Mouse (Mus musculus) embryonic facial prominence, embryonic 14.5 days (tissue): ENCODE measurements around the gene Rimklb. TPM values are rescaled to one million over a fixed set of nuclear protein-coding genes. Genes with fewer than 3 reads are reported as not detected.
"Not testable (repeated sequence)": the region's sequence is repeated elsewhere in the genome, so short reads cannot be mapped to it uniquely, and the experiment has no call there.

Source experiments
- ATAC-seq: fragments of 200-750 bp; cut with Nextera tagmentation; 2 replicates; pipeline ENCODE4 v1.8.0; 2017; ENCODE audit warnings: low read depth, moderate number of reproducible peaks, moderate TSS enrichment
- DNase-seq: peaks from one replicate; pipeline ENCODE4 v3.0.0-alpha.2; 2015; ENCODE audit warnings: low spot score
- H3K27ac ChIP-seq: fragments of 300-500 bp; sonication (generic); replicated peaks from 2 replicates; pipeline ENCODE4 v1.5.1; 2014; ENCODE audit warnings: low read depth, mild to moderate bottlenecking, low read length, moderate library complexity
- H3K27me3 ChIP-seq: fragments of 300-500 bp; sonication (generic); replicated peaks from 2 replicates; pipeline ENCODE4 v1.6.1; 2014; ENCODE audit warnings: low read length; ENCODE audit not compliant: control insufficient read depth, insufficient read depth
- H3K36me3 ChIP-seq: fragments of 300-500 bp; sonication (generic); 2 replicates; pipeline ENCODE4 v1.6.1; 2014; ENCODE audit warnings: low read length, mixed read lengths; ENCODE audit not compliant: control insufficient read depth, insufficient read depth
- H3K4me1 ChIP-seq: fragments of 300-500 bp; sonication (generic); 2 replicates; pipeline ENCODE4 v1.6.1; 2014; ENCODE audit warnings: antibody characterized with exemption, low read length; ENCODE audit not compliant: control insufficient read depth, insufficient read depth
- H3K4me2 ChIP-seq: fragments of 300-500 bp; sonication (generic); 2 replicates; pipeline ENCODE4 v1.6.1; 2014; ENCODE audit warnings: low read depth, mild to moderate bottlenecking, low read length, moderate library complexity, mixed read lengths
- H3K4me3 ChIP-seq: fragments of 300-500 bp; sonication (generic); 2 replicates; pipeline ENCODE4 v1.5.1; 2014; ENCODE audit warnings: low read depth, mild to moderate bottlenecking, low read length
- H3K9ac ChIP-seq: fragments of 300-500 bp; sonication (generic); 2 replicates; pipeline ENCODE4 v1.6.1; 2014; ENCODE audit warnings: low read depth, mild to moderate bottlenecking, low read length, moderate library complexity, mixed read lengths
- H3K9me3 ChIP-seq: fragments of 300-500 bp; sonication (generic); 2 replicates; pipeline ENCODE4 v1.6.1; 2016; ENCODE audit warnings: low read length; ENCODE audit not compliant: control insufficient read depth
- WGBS: fragments of 180-500 bp; shearing (Covaris S2); extraction: QIAGEN DNeasy Blood & Tissue Kit; methylation state at CpG from one replicate; pipeline ENCODE4 v1.1.7; 2014; 5-methylcytosine and 5-hydroxymethylcytosine counted together
- polyA plus RNA-seq: library from polyadenylated mRNA; unstranded; fragments of >200 nt; fragmentation: Nextera tagmentation; extraction: Ambion mirVana; gene quantifications from 2 replicates; pipeline ENCODE4 v1.2.1, GENCODE M21; 2014

Gene Rimklb
- polyA plus RNA-seq, 1 experiment from 2014 or later = 10.5 TPM

DNA sequence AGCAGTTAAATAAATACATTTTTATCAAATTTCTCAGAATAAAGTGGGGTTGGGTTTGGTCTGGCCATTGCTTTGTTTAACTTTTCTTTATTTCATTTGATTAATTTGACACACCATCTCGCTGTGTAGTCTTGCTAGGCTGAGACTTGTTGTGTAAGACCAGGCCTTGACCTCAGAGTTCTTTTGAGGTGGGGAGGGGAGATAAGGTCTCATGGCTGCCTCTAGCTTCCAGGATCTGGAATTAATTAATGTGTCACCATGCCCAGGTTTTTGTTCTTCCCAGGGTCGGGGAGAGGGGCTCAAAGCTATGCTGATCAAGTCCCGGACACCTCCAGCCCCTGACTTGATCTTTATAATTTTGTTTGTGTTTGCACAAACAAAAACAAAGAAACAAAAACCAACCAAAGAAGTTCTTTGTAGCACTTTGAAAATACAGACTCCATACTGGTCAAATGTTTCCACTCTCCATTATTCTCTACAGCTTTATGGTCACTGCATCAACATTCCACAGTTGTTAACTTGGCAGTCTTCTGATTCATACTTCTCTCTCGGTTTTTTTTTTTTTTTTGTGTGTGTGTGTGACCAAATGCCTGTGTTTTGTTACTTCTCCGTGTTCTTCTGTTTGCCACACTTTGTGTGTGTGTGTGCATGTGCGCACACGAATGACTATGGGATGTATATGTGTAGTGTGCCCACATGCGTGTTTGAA is 33.1 kb upstream of the Rimklb start:
- Histone ChIP-seq H3K9me3 (no peaks in the 10 kb centered on the region), H3K27ac (no peak overlapping the region), H3K36me3 (no peaks in the 10 kb centered on the region), H3K9ac (no peak overlapping the region), H3K4me1 (no peaks in the 10 kb centered on the region), H3K4me3 (no peak overlapping the region), H3K27me3 (no peaks in the 10 kb centered on the region), H3K4me2 (no peak overlapping the region)
- no peak for ATAC-seq
- DNase-seq = no peak
- WGBS = 57% methylated on average over 8 of the region's 8 CpGs

- WGBS = 76% methylated on average over 11 of the region's 11 CpGs
- DNase-seq = no peak
- Histone ChIP-seq H3K9ac (no peak overlapping the region), H3K27ac (no peak overlapping the region), H3K4me3 (no peak overlapping the region), H3K9me3 (no peaks in the 10 kb centered on the region), H3K36me3 (no peaks in the 10 kb centered on the region), H3K27me3 (no peaks in the 10 kb centered on the region), H3K4me1 (no peaks in the 10 kb centered on the region), H3K4me2 (no peak overlapping the region)
- ATAC-seq = no peak
Measured at GRCm38 (mm10) chr6:122528136-122528535, 29.6 kb upstream of the Rimklb start.

DNA sequence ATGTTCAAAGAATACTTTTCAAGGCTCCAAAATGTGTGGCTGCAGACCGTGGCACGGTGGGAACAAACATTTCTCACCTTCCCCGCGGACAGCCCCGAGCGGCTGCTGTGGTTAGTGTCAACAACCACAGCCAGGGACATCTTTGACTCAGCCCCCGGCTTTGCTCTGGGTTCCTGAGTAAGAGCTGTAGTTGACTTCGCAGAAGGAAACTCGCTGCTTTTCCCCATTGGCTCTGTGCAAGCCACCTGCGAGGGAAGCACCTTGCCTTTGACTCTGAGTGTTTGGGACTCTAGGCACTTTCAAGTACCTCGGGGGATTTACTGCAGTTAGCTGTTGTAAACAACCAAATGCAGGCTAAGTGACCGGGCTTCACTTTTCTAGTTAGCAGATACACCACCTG is 29.0 kb upstream of the Rimklb start:
- Histone ChIP-seq H3K36me3 (no peaks in the 10 kb centered on the region), H3K4me1 (no peaks in the 10 kb centered on the region), H3K27me3 (no peaks in the 10 kb centered on the region), H3K4me3 (no peak overlapping the region), H3K4me2 (no peak overlapping the region), H3K9me3 (no peaks in the 10 kb centered on the region), H3K27ac (no peak overlapping the region), H3K9ac (no peak overlapping the region)
- WGBS = 59% methylated on average over 12 of the region's 12 CpGs
- ATAC-seq (no peak), DNase-seq (no peak)

DNA sequence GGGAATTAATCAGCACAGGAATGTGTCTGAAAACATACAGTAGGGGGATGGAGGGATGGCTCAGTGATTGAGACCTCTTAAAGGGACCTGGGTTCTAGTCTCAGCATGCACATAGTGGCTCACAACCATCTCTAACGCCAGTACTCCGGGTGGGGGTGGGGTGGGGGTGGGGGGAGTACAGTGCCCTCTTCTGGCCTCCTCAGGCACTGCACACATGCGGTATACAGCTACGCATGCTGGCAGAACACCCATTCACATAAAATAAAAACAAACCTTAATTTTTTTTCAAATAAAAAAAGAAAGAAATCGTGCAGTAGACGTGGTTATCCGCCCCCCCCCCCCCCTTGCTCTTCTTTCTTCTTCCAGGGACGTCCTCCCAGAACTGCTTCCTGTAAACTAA is 24.7 kb upstream of the Rimklb start:
- Histone ChIP-seq H3K36me3 (no peaks in the 10 kb centered on the region), H3K4me2 (no peak overlapping the region), H3K27ac (no peak overlapping the region), H3K9me3 (no peaks in the 10 kb centered on the region), H3K9ac (no peak overlapping the region), H3K4me3 (no peak overlapping the region), H3K27me3 (no peaks in the 10 kb centered on the region), H3K4me1 (no peaks in the 10 kb centered on the region)
- DNase-seq = no peak
- no peak for ATAC-seq
- whole genome bisulfite sequencing = 85% methylated on average over 8 of the region's 8 CpGs

- Histone ChIP-seq H3K27me3 (no peaks in the 10 kb centered on the region), H3K9me3 (no peaks in the 10 kb centered on the region), H3K27ac (no peak overlapping the region), H3K4me1 (no peaks in the 10 kb centered on the region), H3K36me3 (no peaks in the 10 kb centered on the region), H3K4me2 (peak overlapping the region; percentile 31; the same call in 1 of the 2 replicates), H3K9ac (peak overlapping the region; percentile 30; the same call in 1 of the 2 replicates), H3K4me3 (no peak overlapping the region)
- peak; percentile 83 for DNase-seq
- ATAC-seq = peak; percentile 76; the same call in 1 of the 2 replicates
- 58% methylated on average over 9 of the region's 9 CpGs for WGBS
Measured at GRCm38 (mm10) chr6:122522595-122522994, 24.0 kb upstream of the Rimklb start.

DNA sequence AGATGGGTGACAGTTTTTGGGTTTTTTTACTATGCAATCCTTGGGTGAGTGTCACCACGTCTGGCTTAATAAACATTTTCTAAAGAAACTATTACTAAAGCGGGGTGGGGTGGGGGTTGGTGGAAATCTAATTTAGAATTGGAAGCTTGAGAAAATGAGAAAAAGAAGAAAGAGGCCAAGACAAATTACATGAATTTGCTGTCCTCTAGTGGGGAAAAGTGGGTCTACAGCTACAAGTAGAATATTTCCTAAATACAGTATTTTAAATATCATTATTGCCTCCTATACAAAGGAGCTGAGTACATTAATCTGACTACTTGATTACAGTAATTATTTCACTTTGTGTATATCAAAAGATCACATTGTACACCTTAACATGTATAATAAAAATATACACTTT is 20.8 kb upstream of the Rimklb start:
- DNase-seq = peak; percentile 48
- 15% methylated on average over 2 of the region's 2 CpGs for WGBS
- Histone ChIP-seq H3K9me3 (no peaks in the 10 kb centered on the region), H3K9ac (no peak overlapping the region), H3K36me3 (no peaks in the 10 kb centered on the region), H3K27me3 (no peaks in the 10 kb centered on the region), H3K4me1 (no peaks in the 10 kb centered on the region), H3K4me3 (no peak overlapping the region), H3K27ac (no peak overlapping the region), H3K4me2 (no peak overlapping the region)
- no peak for ATAC-seq

DNA sequence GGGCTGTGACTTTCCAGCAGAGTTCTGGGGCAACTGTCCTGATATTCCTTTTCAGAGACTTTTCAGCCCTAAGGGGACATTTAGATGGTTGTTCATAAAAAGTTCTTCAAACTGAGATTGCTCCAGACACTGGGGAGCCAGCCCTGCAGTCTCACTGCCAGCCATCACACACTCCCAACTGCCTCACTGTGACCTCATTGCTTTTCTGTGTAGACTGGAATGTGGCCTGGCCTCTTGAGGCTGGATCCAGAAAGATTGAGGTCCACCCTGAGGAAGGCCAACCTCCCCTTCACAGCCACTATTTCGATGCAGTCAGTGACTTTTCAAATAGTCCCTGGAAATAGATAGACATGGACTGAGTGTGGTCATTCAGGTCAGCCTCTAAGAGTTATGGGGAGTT is 19.1 kb upstream of the Rimklb start:
- Histone ChIP-seq H3K27me3 (no peaks in the 10 kb centered on the region), H3K4me2 (no peak overlapping the region), H3K4me1 (no peaks in the 10 kb centered on the region), H3K27ac (no peak overlapping the region), H3K36me3 (no peaks in the 10 kb centered on the region), H3K4me3 (no peak overlapping the region), H3K9ac (no peak overlapping the region), H3K9me3 (no peaks in the 10 kb centered on the region)
- ATAC-seq (no peak), DNase-seq (no peak)
- 68% methylated on average over 1 of the region's 1 CpGs for WGBS

DNA sequence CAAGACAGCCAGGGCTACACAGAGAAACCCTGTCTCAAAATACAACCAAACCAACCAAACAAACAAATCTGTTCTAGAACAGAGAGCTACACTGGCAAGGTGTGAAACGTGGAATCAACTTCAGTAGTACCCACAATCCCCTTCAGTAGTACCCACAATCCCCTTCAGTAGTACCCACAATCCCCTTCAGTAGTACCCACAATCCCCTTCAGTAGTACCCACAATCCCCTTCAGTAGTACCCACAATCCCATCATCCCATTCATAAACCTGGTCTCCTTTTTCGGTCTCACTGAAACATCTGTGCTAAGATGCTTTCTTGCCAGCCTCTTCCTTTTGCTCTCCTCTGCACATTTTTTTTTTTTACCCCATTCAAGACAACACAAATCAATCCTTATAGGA is 17.2 kb upstream of the Rimklb start:
- not testable (repeated sequence) for H3K9ac ChIP-seq, H3K4me2 ChIP-seq, H3K36me3 ChIP-seq, H3K27me3 ChIP-seq, H3K4me3 ChIP-seq, H3K9me3 ChIP-seq, ATAC-seq, H3K27ac ChIP-seq, DNase-seq, H3K4me1 ChIP-seq
- WGBS = 98% methylated on average over 2 of the region's 2 CpGs

DNA sequence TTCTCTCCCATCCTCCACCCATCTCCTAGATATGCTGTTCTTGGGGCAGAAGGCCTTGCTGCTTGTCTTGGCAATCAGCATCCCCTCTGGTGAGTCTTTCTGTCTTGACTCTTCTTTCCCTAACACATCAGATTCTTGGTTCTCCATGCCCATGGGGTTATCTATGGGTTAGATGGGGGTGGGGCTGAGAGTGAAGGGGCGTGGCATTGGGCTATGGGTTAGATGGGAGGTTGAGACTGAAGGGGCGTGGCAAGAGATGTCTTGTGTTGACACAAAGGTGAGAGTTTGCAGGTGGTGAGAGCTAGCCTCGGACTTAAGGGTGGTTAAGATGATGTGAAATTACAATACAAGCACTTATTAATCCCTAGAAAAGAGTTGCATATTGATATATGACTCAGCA is 15.8 kb upstream of the Rimklb start:
- DNase-seq (no peak), ATAC-seq (no peak)
- H3K4me3 ChIP-seq = no peak overlapping the region
- no peak overlapping the region for H3K9ac ChIP-seq
- H3K36me3 ChIP-seq = no peaks in the 10 kb centered on the region
- H3K4me2 ChIP-seq = no peak overlapping the region
- WGBS = 63% methylated on average over 3 of the region's 3 CpGs
- no peaks in the 10 kb centered on the region for H3K27me3 ChIP-seq
- no peaks in the 10 kb centered on the region for H3K4me1 ChIP-seq
- no peak overlapping the region for H3K27ac ChIP-seq
- H3K9me3 ChIP-seq = no peaks in the 10 kb centered on the region
